Mouse (Mus musculus) gastrocnemius, postnatal 10 days (tissue): ENCODE data around the gene Serpina9. TPM values are rescaled to one million over a fixed set of nuclear protein-coding genes. Genes with fewer than 3 reads are reported as not detected.

Source experiments
- DNase-seq: peaks from one replicate; pipeline ENCODE4 v3.0.0; 2021; ENCODE audit warnings: mixed read lengths
- long read RNA-seq, 2 experiments: library from polyadenylated mRNA; stranded (forward); transcript quantifications; one replicate each; pipeline ENCODE4 v2.0.0; 2021
- total RNA-seq, 2 experiments: library from RNA; stranded (reverse); gene quantifications; 2 replicates each; pipeline ENCODE4 v1.2.3; 2021

Gene Serpina9
- not detected for total RNA-seq
- long read RNA-seq, experiment 1, result 0 reads
- long read RNA-seq, experiment 2, result 0 reads

- DNase-seq, result no peak
Measured at GRCm38 (mm10) chr12:104013620-104014019, at the start of gene Serpina9. TSS of gene Serpina9 (minus strand) at chr12:104013755.

DNA sequence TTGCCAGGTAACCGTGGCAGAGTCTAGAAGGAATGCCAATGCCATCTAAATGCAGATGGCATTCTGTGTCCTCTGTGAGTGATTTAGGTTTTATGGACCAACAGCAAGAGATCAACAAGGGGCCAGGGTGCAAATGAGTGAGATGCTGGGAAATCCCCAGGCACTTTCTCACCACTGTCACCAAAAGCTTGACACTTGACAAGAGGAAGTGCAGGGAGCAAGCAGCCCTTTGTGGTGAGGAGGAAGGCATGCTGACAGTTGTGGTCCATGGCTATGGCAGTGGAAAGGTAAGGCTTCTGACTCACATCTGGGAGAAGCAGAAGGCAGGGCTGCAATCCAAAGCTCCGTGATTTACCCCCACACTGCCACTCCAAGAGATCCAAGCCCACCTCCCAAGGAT lies 48.3 kb upstream of the Serpina9 start:
- DNase-seq, result no peak

GRCm38 (mm10) chr12:104060126-104060525 lies 46.6 kb upstream of the Serpina9 start:
- DNase-seq, result no peak

DNA sequence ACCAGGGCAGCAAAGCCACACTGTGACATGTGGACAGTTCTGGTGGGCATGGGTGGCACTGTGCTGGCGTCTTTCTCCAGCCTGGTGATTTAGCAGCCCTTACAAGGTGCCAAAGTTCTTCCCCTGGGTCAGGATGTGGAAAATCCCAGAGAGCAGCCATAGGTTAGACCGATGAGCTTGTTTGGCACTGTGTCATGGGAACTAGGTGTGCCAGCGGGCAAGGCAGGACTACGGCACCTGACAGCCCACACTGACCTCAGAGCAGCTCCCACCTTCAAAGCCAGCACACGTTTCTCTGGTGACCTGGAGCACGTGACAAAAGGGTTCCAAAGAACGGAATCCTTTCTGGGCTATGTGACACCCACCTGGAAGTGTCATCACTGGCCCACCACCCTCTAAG lies 44.0 kb upstream of the Serpina9 start:
- no peak for DNase-seq

GRCm38 (mm10) chr12:104057050-104057449 lies 43.5 kb upstream of the Serpina9 start:
- no peak for DNase-seq

DNA sequence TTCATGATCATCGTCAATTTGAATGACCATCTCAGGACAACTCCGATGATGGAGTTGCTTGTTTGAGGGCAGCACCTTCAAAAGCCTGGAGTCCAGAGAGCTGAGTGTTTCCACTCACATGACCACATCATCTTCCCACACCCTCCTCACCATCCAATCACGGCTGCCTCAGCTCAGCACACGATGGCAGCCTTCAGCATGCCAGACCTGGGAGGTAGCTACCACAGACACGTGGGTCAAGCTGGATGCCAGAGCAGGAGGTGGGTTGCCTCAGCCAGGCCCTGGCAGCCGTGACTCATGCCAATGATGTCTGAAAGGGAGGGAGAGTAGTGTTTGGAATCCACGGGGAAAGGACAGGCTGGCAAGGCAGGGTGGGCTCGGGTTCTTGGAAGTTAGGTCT lies 42.2 kb upstream of the Serpina9 start:
- no peak for DNase-seq

- no peak for DNase-seq
Measured at GRCm38 (mm10) chr12:104053995-104054394, 40.4 kb upstream of the Serpina9 start.

GRCm38 (mm10) chr12:104045713-104046112 lies 32.2 kb upstream of the Serpina9 start:
- DNase-seq, result no peak

GRCm38 (mm10) chr12:104044343-104044742 lies 30.8 kb upstream of the Serpina9 start, which contains the start of gene Serpina12:
TSS of gene Serpina12 (minus strand) at chr12:104044443.
- no peak for DNase-seq

DNA sequence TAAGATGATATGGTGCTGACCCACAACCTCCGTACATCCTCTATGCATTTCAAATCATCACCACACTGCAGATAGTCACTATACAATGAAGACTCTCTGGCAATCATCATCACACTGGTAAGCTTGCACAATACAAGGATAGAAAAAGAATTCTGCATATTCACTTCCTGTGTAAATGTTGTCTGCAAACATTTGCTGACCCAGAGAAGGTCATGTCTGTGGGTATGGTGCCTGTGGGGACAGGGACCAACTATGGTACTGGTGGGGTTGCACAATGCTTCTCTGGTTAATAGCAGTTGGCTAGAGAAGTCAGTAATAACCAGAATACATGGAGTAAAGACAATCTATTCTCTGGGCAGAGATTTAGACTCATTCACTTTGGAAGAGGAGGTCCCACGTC lies 29.2 kb upstream of the Serpina9 start:
- no peak for DNase-seq

- peak; percentile 38 for DNase-seq
Measured at GRCm38 (mm10) chr12:104041401-104041800, 27.8 kb upstream of the Serpina9 start.

- DNase-seq, result no peak
Measured at GRCm38 (mm10) chr12:104038181-104038580, 24.6 kb upstream of the Serpina9 start.

DNA sequence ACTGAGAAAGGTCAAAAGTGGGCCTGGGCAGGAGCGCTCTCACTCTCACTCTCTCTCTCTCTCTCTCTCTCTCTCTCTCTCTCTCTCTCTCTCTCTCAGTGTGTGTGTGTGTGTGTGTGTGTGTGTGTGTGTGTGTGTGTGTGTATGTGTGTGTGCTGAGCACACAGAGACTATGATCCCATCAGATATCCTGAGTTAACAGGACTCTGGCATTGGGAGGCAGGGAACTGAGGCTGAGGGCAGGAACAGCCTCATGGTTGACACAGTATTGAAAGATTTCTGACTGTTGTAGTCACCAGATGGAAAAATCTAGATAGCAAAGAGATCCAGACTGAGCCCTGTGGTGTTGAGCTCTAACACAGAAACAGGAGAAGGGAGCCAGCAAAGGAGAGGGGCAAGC lies 20.2 kb upstream of the Serpina9 start:
- DNase-seq, result no peak

GRCm38 (mm10) chr12:104029986-104030385 lies 16.4 kb upstream of the Serpina9 start:
- no peak for DNase-seq

DNA sequence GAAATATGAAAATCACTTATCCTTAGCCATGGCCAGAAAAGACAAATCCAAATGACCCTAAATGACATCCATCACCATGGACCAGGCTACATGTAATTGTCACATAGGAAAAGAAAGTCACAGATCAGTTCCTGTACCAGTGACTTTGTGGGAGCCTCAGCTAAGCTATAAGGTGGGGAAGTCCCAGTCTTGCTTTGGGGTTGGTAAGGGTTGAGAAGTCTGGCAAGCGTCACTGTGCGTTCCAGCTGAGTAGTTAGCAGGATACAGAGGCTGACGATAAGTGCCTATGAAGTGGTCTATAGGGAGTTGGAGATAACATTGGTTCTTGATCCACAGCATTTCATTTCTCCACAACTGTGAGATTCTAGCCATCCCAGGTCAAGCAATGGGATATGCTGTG lies 1.7 kb upstream of the Serpina9 start:
- DNase-seq, result no peak

DNA sequence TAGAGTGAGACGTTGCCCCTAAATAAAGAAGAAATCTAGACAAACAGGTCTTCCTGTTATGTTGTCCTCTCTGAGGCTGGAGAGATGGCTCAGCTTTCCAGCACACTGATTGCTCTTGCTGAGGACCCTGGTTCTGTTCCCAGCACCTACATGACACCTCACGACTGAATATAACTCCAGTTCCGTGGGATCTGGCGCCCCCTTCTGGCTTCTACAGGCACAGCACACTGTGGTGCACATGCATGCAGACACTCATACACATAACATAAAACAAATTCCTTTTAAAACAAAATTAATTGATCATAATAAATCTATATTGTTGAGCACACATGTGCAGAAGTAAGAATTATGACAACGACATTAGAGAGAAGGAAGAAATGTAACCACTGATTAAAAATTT lies 8.9 kb downstream of the Serpina9 start:
- DNase-seq, result no peak

DNA sequence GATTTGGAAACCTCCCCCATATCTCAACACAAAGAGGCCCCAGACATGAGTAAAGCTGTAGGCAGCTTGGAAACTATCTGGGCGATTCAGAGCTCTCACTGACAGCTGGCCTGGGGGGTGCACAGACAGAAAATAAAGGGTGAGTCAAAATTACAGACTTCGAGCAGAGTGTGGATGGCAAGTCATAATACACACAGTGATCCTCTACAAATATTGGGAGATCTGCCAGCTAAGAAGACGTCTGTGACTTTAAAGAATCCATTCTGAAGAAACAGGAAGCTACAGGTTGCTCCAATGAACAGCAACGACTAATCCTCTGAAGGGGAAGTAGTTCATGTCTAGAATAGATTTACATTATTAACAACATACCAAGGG lies 10.3 kb downstream of the Serpina9 start:
- DNase-seq, result no peak

GRCm38 (mm10) chr12:104002569-104003237 lies 10.9 kb downstream of the Serpina9 start:
- no peak for DNase-seq

DNA sequence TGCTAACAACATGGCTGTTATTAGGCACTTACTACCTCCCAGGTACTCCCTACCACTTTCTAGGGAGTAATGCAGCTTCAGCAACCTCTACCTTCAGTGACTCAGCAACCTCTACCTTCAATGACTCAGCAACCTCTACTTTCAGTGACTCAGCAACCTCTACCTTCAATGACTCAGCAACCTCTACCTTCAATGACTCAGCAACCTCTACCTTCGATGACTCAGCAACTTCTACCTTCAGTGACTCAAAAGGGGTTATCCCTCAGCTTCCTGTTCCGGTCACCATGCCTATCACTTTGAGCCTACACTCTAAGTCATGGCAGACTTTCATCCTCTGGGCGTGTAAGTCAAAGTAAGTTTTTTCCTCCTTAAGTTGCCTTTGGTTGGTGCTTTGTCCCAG lies 13.0 kb downstream of the Serpina9 start:
- DNase-seq, result no peak

DNA sequence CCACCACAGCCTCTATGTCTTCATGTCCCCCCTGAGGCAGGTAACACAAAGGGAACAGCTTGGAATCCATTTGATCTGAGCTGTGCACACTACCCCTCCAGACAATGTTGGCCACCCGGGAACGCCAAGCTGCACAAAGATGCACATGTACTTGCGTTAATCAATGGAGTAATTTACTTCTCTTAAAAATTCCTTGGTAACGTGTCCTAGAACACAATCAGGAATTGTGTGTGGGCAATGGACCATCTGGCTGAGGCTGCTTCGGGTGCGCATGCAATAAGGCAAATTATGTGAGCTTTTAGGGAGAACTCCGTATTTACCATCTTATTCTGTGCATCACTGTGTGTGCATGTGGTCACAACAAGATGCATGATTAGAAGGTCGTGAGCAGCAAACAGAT lies 13.9 kb downstream of the Serpina9 start:
- no peak for DNase-seq

GRCm38 (mm10) chr12:103996513-103996912 lies 17.0 kb downstream of the Serpina9 start:
- no peak for DNase-seq

DNA sequence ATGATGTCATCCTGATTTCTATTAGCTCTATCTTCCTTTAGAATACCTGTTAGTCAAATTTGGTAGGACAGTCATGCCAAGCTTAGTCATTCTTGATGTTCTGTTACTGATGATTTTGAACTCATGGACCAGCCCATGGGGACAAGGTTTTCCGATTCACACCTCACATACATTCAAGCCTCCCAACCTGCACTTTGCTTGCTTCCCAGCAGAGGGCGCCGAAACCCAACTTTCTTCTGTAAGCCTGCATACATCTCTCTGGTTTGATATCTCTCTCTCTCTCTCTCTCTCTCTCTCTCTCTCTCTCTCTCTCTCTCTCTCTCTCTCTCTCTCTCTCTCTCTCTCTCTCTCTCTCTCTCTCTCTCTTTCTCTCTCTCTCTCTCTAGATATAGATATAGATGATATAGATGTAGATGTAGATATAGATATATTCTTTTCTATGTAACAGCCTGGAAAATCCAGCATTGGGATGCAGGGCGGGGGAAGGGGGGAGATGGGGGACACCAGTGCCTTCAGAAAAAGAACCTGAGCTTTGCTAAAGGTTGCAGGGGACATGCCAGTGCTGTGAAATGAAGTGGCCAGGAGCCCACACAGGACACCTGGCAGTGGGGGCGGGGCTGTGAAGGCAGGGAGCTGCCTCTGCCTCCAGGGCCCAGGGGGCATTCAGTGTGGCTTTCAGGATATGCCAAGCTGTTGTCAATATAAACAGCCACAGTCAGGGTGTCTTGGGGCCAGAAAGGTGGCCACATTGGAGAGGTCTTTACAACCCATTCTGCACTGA lies 18.1 kb downstream of the Serpina9 start:
- DNase-seq, result peak; percentile 59

GRCm38 (mm10) chr12:103992945-103993344 lies 20.6 kb downstream of the Serpina9 start:
- DNase-seq, result no peak

DNA sequence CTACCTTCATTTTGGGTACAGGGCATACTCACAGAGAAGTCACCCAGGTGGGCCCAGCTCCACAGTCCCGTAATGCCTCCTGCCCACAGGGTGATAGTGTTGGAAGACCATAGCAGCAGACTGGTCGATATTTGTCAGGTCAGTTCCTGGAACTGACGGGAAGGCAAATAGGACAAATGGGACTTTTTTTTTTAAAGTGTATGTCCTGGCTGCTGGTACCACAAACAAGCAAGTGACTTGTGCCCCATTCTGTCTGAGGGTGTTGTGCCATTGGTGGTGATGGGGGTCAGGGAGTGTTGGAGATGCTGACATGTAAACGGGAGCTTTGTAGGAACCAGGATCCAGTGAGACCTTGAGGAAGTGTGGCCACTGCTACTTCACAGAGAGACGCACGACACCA lies 23.7 kb downstream of the Serpina9 start, which contains the start of gene Serpina11:
Gene Serpina11 (minus strand): TSS at position 101 of the 400 bp plus-strand sequence.
- no peak for DNase-seq
